Mouse (Mus musculus) lung, postnatal 14 days (tissue): ENCODE data around the gene Higd1a.

ENCODE experiments used
- DNase-seq: peaks from one replicate; pipeline ENCODE4 v3.0.0; 2021

Gene Higd1a

GRCm38 (mm10) chr9:121877052-121877740, 19.0 kb upstream of the Higd1a start:
- peak; percentile 76 for DNase-seq

- no peak for DNase-seq
Observed at GRCm38 (mm10) chr9:121873578-121873977, 15.4 kb upstream of the Higd1a start.

DNA sequence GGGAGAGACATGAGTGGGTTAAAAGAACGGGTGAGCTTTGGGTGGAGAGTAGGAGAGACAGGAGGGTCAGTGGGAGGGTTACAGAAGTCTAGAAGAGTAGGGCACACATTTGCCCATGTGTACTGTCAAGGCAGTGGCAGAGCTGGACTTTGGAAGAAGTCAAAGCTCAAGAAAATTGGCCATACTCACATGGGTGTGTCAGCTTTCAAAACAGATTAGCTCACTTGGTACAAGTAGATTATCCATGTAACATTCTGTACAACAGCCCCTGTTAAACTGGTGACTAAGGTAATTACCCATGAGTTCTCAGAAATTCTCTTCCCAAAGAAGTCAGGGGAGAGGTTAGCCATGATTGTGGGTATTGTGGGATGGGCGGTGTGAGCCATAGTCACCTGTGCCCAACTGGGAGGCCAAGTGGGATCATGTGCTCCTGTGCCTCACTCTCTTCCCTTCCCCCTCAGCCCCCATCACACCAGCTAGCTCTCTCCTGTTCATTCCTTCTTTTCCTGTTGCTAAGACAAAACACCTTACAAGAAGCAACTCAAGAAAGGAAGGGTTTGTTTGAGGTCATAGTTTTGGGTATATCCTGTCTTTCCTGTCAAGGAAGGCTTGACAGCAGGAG, 14.0 kb upstream of the Higd1a start:
- DNase-seq: no peak

GRCm38 (mm10) chr9:121869973-121870515, 11.9 kb upstream of the Higd1a start:
- no peak for DNase-seq

- DNase-seq: no peak
Observed at GRCm38 (mm10) chr9:121869432-121869831, 11.3 kb upstream of the Higd1a start.

GRCm38 (mm10) chr9:121868236-121868635, 10.1 kb upstream of the Higd1a start:
- DNase-seq: no peak

DNA sequence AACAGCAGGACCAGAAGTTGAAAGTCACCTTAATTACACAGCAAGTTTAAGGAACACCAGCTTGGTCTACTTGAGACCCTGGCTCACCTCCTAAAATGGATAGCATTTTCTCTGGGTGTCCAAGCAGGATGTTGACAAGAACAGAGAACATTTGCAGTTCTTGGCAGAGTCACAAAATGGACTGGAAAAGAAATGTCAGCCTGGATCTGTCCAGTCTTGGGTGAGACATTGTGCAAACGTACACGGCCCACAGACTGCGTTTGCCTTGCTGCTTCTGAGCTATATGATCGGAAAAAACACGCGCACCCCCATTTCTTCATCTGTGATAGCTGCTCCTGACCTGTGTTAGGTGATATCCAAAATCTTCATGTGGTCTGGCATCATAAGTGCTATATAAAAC, 9.5 kb upstream of the Higd1a start:
- DNase-seq: peak; percentile 49

DNA sequence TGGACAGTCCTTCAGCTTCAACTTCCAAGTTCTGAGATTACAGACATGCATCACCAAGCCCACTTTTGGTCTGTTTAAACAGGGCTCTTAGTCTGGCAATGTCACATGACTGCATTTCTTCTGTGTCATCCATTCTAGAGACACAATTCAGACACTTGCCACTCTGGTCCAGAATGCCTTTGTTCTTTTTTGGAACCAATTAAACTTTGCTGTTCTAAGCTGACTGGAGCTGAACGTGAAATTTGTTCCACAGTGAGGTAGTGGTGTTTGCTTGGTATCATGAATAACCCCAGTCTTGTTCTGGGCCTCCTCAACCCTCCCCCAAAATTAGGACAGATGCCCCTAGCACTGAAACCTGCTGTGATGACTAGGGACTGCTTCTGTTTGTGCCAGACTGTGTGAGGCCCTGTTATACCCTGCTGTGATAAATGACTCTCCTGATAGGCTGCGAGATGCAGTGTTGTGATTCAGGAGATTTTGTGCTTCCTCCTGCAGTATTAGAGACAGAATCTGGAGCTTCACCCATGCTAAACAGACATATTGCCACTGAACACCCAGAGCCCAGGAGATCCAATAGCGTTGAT, 7.4 kb upstream of the Higd1a start:
- no peak for DNase-seq

DNA sequence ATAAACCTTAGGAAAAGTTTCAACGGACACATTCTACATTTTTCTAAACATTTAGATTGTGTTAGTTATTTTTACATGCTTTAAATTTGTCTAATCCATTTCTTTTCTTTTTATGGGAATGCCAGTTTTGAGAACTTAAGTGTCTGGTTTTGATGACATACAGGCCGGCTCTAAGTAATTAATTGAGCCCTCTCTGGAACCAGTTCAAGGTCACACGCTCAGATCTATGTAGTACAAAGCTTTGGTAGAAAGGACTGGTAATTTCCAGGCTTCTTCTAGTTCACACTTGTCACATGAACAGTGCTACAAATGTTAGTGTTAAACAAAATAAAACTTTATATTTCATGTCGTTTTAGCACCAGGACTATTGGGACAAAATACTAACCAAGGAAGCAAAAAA, 6.7 kb upstream of the Higd1a start:
- DNase-seq: no peak

DNA sequence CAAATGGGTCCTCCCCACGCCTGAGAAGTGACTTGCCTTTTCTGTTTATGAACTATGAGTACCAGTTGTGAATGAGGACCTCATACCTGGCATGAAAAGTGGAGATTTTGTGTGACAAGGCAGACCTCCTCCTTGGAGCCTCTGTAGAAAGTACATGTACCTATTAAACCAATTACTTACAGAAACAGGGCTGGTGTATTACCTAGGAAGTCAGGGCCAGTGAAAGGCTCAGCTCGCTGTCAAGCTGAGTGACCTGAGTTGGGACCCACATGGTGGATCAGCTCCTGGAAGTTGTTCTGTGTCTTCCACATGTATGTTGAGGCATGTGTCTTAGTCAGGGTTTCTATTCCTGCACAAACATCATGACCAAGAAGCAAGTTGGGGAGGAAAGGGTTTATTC, 2.8 kb upstream of the Higd1a start:
- DNase-seq: no peak

- DNase-seq: no peak
Observed at GRCm38 (mm10) chr9:121859345-121859744, 1.2 kb upstream of the Higd1a start.

- DNase-seq: peak; percentile 99
Observed at GRCm38 (mm10) chr9:121857474-121858152, 549 bp downstream of the Higd1a start.

DNA sequence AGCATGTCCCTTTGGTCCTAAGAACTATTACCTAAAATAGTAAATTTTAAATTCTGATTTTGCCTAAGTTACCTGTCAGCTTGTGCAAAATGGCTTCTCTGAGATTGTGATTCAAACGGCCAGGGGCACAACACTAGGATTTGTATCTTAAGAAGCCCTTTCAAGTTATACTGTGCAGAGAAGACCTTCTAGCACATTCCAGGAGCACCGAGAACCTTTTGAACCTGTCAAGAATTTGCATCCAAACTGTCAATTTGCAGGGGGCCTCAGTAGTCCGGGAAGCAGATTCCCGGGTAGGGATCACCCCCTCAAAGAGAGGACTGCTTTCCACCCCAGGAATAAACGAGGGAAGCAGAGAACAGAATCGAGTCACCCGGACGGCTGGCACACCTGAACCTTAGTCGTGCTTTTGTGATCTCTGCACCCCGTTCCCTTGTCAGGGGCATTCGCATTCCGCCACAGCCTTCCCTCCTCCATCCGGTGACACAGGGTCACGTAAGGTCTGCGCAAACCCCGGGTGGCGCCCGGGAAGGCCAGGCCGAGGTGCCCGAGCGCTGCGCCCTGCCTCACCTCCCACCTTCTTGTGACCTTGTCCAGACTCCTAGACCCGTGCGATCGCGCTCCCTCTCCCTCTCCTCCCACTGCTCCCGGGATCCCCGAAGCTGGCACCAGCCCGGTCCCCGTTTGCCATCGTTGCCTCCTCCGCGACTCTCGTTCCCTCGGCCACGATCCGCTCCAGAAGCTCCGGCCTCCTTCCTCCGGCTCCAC, 1.3 kb downstream of the Higd1a start:
- peak; percentile 52 for DNase-seq

DNA sequence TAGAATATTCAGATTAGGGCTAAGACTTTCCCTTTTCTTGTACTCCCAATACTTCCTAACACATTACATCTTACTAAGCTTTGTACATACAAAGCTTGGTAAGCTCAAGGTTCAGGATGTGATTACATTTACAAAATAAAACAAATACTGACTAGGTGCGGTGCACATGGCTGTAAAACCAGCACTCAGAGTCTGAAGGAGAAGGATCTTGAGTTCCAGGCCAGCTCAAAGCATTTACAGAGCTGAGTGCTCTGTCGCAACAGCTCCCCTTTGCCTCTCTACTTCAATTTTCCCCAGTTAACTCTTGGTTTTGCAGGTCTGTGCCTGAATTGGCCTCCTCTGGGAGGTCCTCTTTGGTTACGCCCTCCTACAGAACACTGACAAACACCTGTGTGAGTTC, 3.9 kb downstream of the Higd1a start:
- no peak for DNase-seq

DNA sequence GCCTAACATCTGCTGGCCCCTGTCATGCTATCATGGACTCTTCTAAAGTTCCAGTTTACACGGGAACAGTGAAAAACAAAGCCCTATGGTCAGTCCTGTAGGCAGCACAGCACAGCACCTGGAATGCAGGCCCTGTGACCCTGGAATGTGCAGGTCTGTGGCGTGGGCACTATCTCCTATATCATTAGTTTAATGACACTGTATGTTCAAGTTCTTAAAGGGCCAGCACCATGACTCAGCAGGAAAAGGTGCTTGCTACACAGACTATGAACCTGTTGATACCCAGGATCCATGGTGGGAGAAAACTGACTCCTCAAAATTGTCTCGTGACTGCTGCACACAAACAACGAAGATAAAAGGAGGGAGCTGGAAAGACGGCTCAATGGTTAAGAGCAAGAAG, 10.3 kb downstream of the Higd1a start:
- DNase-seq: no peak

DNA sequence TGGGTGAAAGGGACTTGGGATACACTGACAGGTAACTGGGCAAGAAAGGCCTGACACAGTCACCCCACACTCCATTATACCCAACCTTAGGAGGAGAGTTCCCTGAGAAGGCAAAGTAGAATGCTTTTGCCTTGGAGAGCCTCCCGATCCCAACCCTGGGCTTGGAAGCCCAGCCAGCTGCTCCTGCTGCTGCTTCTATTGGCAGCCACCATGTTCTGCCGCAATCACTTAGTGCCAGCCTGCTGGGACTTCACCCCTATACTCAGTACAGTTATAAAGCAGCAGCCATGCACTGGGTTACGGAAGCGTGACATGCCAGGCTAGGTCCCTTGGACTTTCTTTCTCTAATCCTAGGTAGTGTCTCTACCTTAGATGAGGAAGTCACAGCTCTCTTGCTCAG, 11.0 kb downstream of the Higd1a start:
- DNase-seq: no peak

GRCm38 (mm10) chr9:121846526-121847118, 11.5 kb downstream of the Higd1a start:
- DNase-seq: peak; percentile 32

- DNase-seq: no peak
Observed at GRCm38 (mm10) chr9:121842914-121843313, 15.2 kb downstream of the Higd1a start.

DNA sequence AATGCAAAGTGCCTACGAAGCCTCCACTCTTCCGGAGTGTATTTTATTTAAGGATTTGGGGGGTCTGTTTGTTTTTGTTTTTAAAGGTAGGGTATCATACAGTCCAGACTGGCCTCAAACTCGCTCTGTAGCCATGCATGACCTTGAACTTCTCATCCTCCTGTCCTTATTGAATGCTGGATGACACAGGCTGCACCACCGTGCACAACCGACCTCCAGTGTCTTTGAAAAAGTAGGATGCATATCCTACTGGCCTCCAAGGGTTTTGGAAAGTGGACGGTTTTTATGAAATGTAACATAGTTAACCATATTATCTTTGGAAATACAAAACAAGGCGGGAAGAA, 18.6 kb downstream of the Higd1a start:
- no peak for DNase-seq

- peak; percentile 82 for DNase-seq
Observed at GRCm38 (mm10) chr9:121838829-121839621, 19.1 kb downstream of the Higd1a start, which contains the start of gene Ccdc13. Gene Ccdc13 (minus strand): TSS chr9:121839461.

DNA sequence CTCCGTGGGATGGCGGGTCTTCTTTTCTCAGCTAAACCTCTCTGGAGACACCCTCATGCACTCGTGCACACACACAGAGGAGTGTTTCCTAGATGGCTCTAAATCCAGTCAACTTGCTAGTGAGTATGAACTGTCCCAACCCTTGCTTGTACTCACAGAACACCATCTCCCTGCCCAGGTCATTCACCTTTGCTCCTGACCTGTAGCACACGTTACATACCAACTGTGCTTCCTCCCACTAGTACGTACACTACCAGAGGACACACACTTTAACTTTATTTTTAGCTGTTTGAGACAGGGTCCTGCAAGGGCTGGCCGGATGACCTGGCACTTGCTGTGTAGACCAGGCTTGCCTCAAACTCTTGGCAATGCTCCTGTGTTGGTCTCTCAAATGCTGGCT, 20.2 kb downstream of the Higd1a start:
- DNase-seq: no peak

DNA sequence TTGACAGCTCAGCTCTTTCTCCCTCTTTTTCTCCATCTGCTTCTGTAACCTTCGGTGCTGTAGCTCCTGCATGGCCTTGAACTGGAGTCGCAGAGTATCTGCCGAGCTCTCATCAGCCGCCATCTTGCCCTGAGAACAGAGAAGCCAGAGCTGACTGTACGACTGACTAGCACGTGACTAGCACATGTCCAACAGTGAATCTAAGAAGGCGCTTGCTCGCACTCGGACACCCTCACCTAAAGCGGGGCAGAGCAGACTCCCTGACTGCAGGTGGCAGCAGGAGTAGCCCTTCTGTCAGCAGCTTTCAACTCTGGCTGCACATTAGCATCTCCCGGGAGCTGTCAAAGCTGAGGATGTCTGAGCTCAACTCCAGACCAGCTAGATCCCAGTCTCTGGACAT, 24.3 kb downstream of the Higd1a start:
- no peak for DNase-seq
